Mouse (Mus musculus) forebrain, embryonic 16.5 days (tissue): ENCODE measurements at regions not wholly inside any gene's neighbourhood (a gene's known extent, or its start where the extent isn't known, plus 50 kb on each side); places are given as distances from the start of the nearest gene placed in this dataset.
"Not testable (repeated sequence)": the region's sequence is repeated elsewhere in the genome, so short reads cannot be mapped to it uniquely, and the experiment has no call there.

ENCODE experiments used
- ATAC-seq: fragments of 200-750 bp; cut with Nextera tagmentation; 2 replicates; pipeline ENCODE4 v1.8.0; 2017; ENCODE audit warnings: mild to moderate bottlenecking, moderate library complexity
- H3K27ac ChIP-seq: fragments of 300-500 bp; sonication (generic); 2 replicates; pipeline ENCODE4 v1.5.1; 2014; ENCODE audit warnings: low read length, control low read depth
- H3K27me3 ChIP-seq: fragments of 300-500 bp; sonication (generic); replicated peaks from 2 replicates; pipeline ENCODE4 v1.6.1; 2014; ENCODE audit warnings: low read length; ENCODE audit not compliant: control insufficient read depth, insufficient read depth
- H3K36me3 ChIP-seq: fragments of 300-500 bp; sonication (generic); 2 replicates; pipeline ENCODE4 v1.6.1; 2014; ENCODE audit not compliant: control insufficient read depth, insufficient read depth
- H3K4me1 ChIP-seq: fragments of 300-500 bp; sonication (generic); replicated peaks from 2 replicates; pipeline ENCODE4 v1.6.1; 2014; ENCODE audit warnings: low read length; ENCODE audit not compliant: control insufficient read depth, insufficient read depth
- H3K4me2 ChIP-seq: fragments of 300-500 bp; sonication (generic); 2 replicates; pipeline ENCODE4 v1.6.1; 2014; ENCODE audit warnings: mild to moderate bottlenecking, low read length, control low read depth
- H3K4me3 ChIP-seq: fragments of 300-500 bp; sonication (generic); replicated peaks from 2 replicates; pipeline ENCODE4 v1.5.1; 2014; ENCODE audit warnings: mild to moderate bottlenecking, low read length, control low read depth
- H3K9ac ChIP-seq: fragments of 300-500 bp; sonication (generic); replicated peaks from 2 replicates; pipeline ENCODE4 v1.6.1; 2014; ENCODE audit warnings: low read depth, low read length, control low read depth
- H3K9me3 ChIP-seq: fragments of 300-500 bp; sonication (generic); 2 replicates; pipeline ENCODE4 v1.6.1; 2016; ENCODE audit warnings: low read length; ENCODE audit not compliant: control insufficient read depth
- WGBS: fragments of 180-500 bp; shearing (Covaris S2); extraction: QIAGEN DNeasy Blood & Tissue Kit; methylation state at CpG from one replicate; pipeline ENCODE4 v1.1.7; 2014; 5-methylcytosine and 5-hydroxymethylcytosine counted together

GRCm38 (mm10) chr6:68977959-68978358 lies 1442.4 kb upstream of the Tacstd2 start:
- Histone ChIP-seq H3K27ac (no peak overlapping the region), H3K9me3 (no peaks in the 10 kb centered on the region), H3K27me3 (no peaks in the 10 kb centered on the region), H3K4me1 (no peaks in the 10 kb centered on the region), H3K9ac (no peak overlapping the region), H3K36me3 (no peaks in the 10 kb centered on the region), H3K4me2 (no peak overlapping the region), H3K4me3 (no peak overlapping the region)
- ATAC-seq, result no peak

GRCm38 (mm10) chr6:68964012-68964411 lies 1428.4 kb upstream of the Tacstd2 start:
- H3K4me3 ChIP-seq, result no peak overlapping the region
- H3K27ac ChIP-seq, result no peak overlapping the region
- no peaks in the 10 kb centered on the region for H3K9me3 ChIP-seq
- no peaks in the 10 kb centered on the region for H3K4me1 ChIP-seq
- no peaks in the 10 kb centered on the region for H3K27me3 ChIP-seq
- no peak overlapping the region for H3K9ac ChIP-seq
- no peak for ATAC-seq
- no peak overlapping the region for H3K4me2 ChIP-seq
- H3K36me3 ChIP-seq, result no peaks in the 10 kb centered on the region

- not testable (repeated sequence) for H3K4me1 ChIP-seq, H3K36me3 ChIP-seq, ATAC-seq, H3K27ac ChIP-seq, H3K9me3 ChIP-seq, H3K27me3 ChIP-seq, H3K4me3 ChIP-seq, H3K9ac ChIP-seq, H3K4me2 ChIP-seq
Observed at GRCm38 (mm10) chr6:68938104-68938503, 1402.5 kb upstream of the Tacstd2 start.

- H3K27ac ChIP-seq, H3K36me3 ChIP-seq, H3K9ac ChIP-seq, H3K4me1 ChIP-seq, H3K27me3 ChIP-seq, H3K4me3 ChIP-seq, H3K4me2 ChIP-seq, ATAC-seq, H3K9me3 ChIP-seq: not testable (repeated sequence)
Observed at GRCm38 (mm10) chr6:68931860-68932259, 1396.3 kb upstream of the Tacstd2 start.

GRCm38 (mm10) chr6:68915536-68915935 lies 1379.9 kb upstream of the Tacstd2 start:
- no peaks in the 10 kb centered on the region for H3K36me3 ChIP-seq
- no peaks in the 10 kb centered on the region for H3K27me3 ChIP-seq
- no peaks in the 10 kb centered on the region for H3K4me1 ChIP-seq
- no peak overlapping the region for H3K27ac ChIP-seq
- H3K9me3 ChIP-seq, result no peaks in the 10 kb centered on the region; the same call in 1 of the 2 replicates
- H3K9ac ChIP-seq, result no peak overlapping the region
- H3K4me3 ChIP-seq, result no peak overlapping the region
- ATAC-seq, result no peak
- no peak overlapping the region for H3K4me2 ChIP-seq

- WGBS, result 84% methylated on average over 1 of the region's 1 CpGs
- H3K4me3 ChIP-seq, result no peak overlapping the region
Observed at GRCm38 (mm10) chr6:68884130-68884529, 1348.5 kb upstream of the Tacstd2 start.

GRCm38 (mm10) chr6:68852761-68853160 lies 1317.2 kb upstream of the Tacstd2 start:
- not testable (repeated sequence) for H3K9ac ChIP-seq, H3K4me2 ChIP-seq, H3K4me1 ChIP-seq, H3K36me3 ChIP-seq, H3K9me3 ChIP-seq, H3K4me3 ChIP-seq, H3K27ac ChIP-seq, ATAC-seq, H3K27me3 ChIP-seq

More at GRCm38 (mm10) chr6:68884130-68884529, 1348.5 kb upstream of the Tacstd2 start:
- H3K27me3 ChIP-seq, result no peaks in the 10 kb centered on the region
- no peak overlapping the region for H3K27ac ChIP-seq
- no peak for ATAC-seq
- H3K36me3 ChIP-seq, result no peaks in the 10 kb centered on the region
- H3K4me2 ChIP-seq, result no peak overlapping the region
- H3K9ac ChIP-seq, result no peak overlapping the region
- H3K4me1 ChIP-seq, result no peaks in the 10 kb centered on the region
- H3K9me3 ChIP-seq, result no peaks in the 10 kb centered on the region

GRCm38 (mm10) chr6:68852286-68852685 lies 1316.7 kb upstream of the Tacstd2 start:
- H3K4me1 ChIP-seq, result no peaks in the 10 kb centered on the region
- no peaks in the 10 kb centered on the region for H3K9me3 ChIP-seq
- ATAC-seq, result no peak
- no peak overlapping the region for H3K9ac ChIP-seq
- no peaks in the 10 kb centered on the region for H3K36me3 ChIP-seq
- no peak overlapping the region for H3K4me2 ChIP-seq
- no peak overlapping the region for H3K27ac ChIP-seq
- H3K27me3 ChIP-seq, result no peaks in the 10 kb centered on the region
- 98% methylated on average over 2 of the region's 2 CpGs for WGBS
- H3K4me3 ChIP-seq, result no peak overlapping the region

GRCm38 (mm10) chr6:68835186-68835585 lies 1299.6 kb upstream of the Tacstd2 start:
- H3K4me1 ChIP-seq, result no peaks in the 10 kb centered on the region
- WGBS, result 63% methylated on average over 1 of the region's 1 CpGs
- no peak overlapping the region for H3K27ac ChIP-seq
- H3K36me3 ChIP-seq, result no peaks in the 10 kb centered on the region
- ATAC-seq, result no peak
- H3K9ac ChIP-seq, result no peak overlapping the region
- no peaks in the 10 kb centered on the region for H3K9me3 ChIP-seq
- no peak overlapping the region for H3K4me3 ChIP-seq
- no peak overlapping the region for H3K4me2 ChIP-seq
- H3K27me3 ChIP-seq, result no peaks in the 10 kb centered on the region

GRCm38 (mm10) chr6:68834633-68835032 lies 1299.0 kb upstream of the Tacstd2 start:
- Histone ChIP-seq H3K4me2 (no peak overlapping the region), H3K9ac (no peak overlapping the region), H3K4me1 (no peaks in the 10 kb centered on the region), H3K36me3 (no peaks in the 10 kb centered on the region), H3K4me3 (no peak overlapping the region), H3K9me3 (no peaks in the 10 kb centered on the region), H3K27me3 (no peaks in the 10 kb centered on the region), H3K27ac (no peak overlapping the region)
- WGBS, result 82% methylated on average over 4 of the region's 4 CpGs
- no peak for ATAC-seq
